Mouse (Mus musculus): ENCODE data around the gene Mtx1.

GRCm38 (mm10) chr3:89226361-89226760 lies 527 bp downstream of the Mtx1 start:
- no peak for TF ChIP-seq POLR2A (IDR thresholded peaks at IDR 0.05; ENCODE audit: low read depth, low read length)
- no peak for TF ChIP-seq CTCF (IDR thresholded peaks at IDR 0.05; ENCODE audit: extremely low read depth, insufficient read length, insufficient replicate concordance, low read depth, low read length)

Data from small intestine, adult 2 months (tissue).